Mouse (Mus musculus): ENCODE data around the gene Cdhr4. TPM values are rescaled to one million over a fixed set of nuclear protein-coding genes. Genes with fewer than 3 reads are reported as not detected.
"Not testable (repeated sequence)": the region's sequence is repeated elsewhere in the genome, so short reads cannot be mapped to it uniquely, and the experiment has no call there.

Cdhr4 gene
- total RNA-seq, 2 experiments from 2014 or later = 2.2 TPM; not detected in 1

DNA sequence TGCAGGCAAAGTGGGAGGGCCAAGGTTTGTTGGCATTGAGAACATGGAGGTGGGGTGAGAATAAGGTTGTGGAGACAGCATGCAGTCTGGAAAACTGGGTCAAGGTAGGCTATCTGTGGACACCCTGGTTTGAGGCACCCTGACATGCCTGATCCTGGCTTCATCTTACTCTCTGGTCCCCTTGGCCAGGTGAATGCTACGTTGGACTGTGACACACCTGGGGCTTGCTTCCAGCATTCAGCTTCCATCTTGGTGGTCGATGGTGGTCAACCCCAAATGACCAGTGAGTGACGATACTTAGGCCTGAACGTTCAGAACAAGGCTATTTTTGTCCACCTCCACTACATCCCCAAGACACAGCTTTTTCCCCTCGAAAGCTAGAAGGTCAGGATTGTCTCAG, 3.8 kb downstream of the Cdhr4 start, which contains the start of gene Gm20662:
Gene Gm20662, plus strand, starts transcription at position 301 of the 400 bp plus-strand sequence.
- intact Hi-C loops (cut with DNase I) = no loop called here
- no peak for DNase-seq (ENCODE audit: extremely low spot score in 1 of 2, low spot score in 2 of 2)

DNA sequence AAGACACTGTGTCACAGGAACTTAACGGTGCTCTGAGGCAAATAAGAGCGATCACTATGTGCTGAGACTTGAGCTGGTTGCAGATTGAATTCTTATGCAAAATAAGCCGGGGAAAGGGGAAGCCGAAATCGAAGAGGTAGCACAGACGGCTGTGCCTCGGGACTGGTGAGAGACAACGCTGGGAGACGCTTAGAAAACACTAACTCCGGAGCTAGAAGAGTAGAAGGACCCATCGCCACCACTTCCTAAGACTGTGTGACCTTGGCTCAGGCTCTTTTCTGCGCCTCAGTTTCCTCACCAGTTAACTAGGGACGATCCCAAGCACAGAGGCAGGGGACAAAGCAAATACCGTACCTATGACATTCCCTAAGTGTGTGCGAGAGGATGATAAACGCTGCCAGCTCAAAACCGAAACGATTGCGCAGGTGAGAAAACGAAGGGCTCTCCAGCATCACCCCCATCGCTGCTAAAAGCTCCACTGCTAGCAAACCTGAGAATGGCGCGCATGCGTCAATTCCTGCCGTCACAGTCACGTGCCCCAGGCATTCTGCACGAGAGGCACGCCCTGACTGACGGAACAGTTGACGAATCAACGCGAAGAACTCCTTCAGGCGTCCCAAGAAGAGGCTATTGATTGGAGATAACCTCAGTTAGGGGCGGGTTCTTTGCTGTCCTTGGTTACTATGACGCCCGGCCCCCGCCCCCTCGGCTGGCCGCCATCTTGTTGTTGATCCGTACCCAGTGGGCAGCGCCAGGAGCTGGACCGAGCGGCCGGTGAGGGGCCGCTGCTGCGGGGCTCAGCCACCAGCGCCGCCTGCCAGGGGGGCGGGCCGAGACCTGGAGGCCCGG, 9.8 kb downstream of the Cdhr4 start, which contains the start of gene Ip6k1:
Gene Ip6k1, plus strand, starts transcription at position 580 of the 849 bp plus-strand sequence.
- DNase-seq (ENCODE audit: extremely low spot score in 1 of 2, low spot score in 2 of 2) = peak; percentile 100
- intact Hi-C loops (cut with DNase I) = no loop called here

DNA sequence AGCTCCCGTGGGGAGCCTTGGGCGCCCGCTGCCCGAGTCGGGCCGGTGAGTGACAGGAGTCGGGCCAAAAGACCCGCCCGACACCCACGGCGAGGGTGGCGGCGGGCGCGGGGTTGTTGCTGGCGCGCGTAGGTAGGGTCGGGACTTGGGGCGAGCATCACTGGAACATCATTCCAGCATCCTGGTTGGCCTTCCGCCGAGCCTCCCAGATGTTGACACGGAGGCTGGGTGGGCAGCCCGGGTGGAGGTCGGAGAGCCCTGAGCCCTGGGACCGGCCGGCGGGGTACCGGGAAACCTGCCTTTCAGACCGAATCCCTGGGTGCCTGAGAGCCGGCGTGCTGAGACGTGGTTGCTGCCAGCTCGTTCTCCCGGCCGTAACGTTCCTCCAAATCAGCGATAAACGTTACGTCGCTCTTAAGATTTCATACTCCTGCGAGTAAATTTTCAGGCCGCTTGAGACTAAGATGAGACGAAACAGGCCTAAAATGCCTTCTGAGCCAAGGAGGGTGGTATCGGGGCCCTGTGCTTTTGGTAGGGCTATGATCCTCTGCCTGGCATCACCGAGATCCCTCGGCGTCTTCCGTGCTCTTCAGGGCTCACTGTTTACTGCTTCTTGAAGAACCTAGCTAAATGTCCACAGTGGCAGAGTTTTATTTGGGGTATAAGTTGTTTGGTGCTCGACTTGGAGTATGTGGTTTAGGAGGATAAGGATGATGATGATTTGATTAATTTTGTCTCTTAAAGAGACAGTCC, 10.7 kb downstream of the Cdhr4 start:
- DNase-seq (ENCODE audit: extremely low spot score in 1 of 2, low spot score in 2 of 2) = peak in 1 of 2 experiments; percentile 34
- intact Hi-C loops (cut with DNase I) = no loop called here

DNA sequence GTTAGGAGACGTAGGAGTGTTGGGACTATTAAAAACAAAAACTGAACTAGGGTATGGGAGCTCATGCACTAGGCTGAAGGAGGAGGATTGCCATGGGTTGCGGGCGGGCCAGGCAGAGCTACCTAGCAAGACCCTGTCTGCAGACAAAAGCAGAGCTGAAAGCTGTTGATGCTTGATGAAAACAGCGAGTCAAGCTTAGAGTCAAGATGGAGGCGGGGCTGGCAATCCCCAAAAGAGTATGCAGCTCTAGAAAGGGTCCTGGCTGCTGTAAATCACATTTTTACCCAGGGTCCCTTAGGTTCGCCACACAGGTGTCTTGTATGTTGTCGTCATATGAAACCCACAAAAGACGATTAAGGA, 11.2 kb downstream of the Cdhr4 start:
- peak in 1 of 2 experiments; percentile 33 for DNase-seq (ENCODE audit: extremely low spot score in 1 of 2, low spot score in 2 of 2)
- intact Hi-C loops (cut with DNase I) = no loop called here

DNA sequence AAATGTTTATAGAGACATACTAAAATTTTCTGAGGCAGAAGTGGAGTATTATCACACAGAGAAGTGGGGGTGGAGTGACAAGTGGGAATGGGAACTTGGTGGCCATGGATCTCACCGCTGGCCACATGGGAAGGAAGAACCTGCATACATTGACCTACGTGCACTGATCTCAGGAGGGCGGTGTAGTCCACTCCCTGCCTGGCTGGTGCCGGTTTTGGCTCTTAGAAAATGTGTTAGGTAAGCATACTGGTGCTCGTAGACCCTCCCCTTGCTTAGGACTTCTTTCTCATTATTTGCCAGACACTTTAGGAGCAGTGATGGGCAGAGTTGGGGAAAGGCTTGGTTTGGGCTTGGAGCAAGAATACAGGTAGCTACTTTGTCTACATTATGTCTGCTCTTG, 15.7 kb downstream of the Cdhr4 start:
- intact Hi-C loops (cut with DNase I) = no loop called here

DNA sequence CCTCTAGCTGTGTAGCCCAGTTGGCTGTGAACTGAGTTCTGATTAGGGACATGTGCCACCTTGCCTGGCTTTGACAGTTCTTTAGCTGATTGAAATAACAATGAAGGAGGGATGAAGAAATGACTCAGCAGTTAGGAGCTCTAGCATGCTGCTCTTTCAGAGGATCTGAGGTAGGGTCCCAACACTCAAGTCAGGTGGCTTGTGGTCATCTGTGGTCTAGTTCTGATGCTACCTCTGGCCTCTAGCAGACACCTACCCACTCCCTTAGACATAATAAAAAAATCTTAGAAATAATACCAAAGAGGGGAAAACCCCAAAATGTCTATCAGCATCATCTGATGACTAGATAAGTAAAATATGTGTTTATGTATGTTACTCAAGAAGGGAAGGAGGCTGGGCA, 18.1 kb downstream of the Cdhr4 start:
- DNase-seq (ENCODE audit: extremely low spot score in 1 of 2, low spot score in 2 of 2) = no peak

More for the DNA sequence above, 15.7 kb downstream of the Cdhr4 start:
- DNase-seq (ENCODE audit: extremely low spot score in 1 of 2, low spot score in 2 of 2) = no peak

GRCm38 (mm10) chr9:108013577-108013976, 21.3 kb downstream of the Cdhr4 start:
- DNase-seq (ENCODE audit: extremely low spot score in 1 of 2, low spot score in 2 of 2); intact Hi-C loops (cut with DNase I): not testable (repeated sequence)

More for the DNA sequence above, 18.1 kb downstream of the Cdhr4 start:
- intact Hi-C loops (cut with DNase I) = no loop called here

DNA sequence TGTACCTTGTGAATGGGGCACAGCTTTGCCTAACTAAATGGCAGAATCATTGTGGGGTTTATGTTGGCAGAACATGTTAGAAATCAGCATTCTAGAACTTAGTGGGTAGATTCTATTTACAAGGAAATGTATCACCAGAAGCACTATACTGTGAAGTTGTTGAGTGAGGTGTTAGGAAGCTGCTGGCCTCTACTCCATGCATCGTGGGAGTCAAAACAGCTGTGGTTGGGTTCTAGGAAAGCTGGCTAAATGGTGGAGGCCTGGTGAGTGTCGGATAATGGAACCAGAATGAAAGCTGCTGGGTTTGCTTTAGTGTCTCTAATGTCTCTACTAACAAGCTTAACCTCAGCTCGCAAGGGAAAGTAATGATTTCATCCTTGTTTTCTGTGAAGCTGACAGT, 24.8 kb downstream of the Cdhr4 start:
- DNase-seq (ENCODE audit: extremely low spot score in 1 of 2, low spot score in 2 of 2) = no peak
- intact Hi-C loops (cut with DNase I) = no loop called here

GRCm38 (mm10) chr9:108020741-108021140, 28.4 kb downstream of the Cdhr4 start:
- intact Hi-C loops (cut with DNase I) = no loop called here
- no peak for DNase-seq (ENCODE audit: extremely low spot score in 1 of 2, low spot score in 2 of 2)

DNA sequence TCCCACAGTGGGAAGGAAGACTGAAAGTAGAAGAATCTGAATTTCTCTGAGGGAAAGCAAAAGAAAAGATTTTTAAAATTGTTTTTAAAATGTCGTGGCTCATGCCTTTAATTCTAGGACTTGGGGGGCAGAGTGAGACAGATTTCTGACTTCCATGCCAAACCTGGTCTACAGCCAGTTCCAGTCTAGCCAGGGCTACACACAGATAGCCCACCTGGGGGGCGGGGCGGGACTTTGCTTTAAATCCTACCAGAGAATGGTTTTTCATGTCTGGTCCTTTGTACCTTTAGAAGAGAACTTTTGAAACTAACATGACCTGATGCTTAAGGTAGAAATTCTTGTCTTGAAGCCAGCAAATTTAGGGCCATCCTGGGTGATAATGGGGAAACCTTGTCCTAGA, 30.9 kb downstream of the Cdhr4 start:
- intact Hi-C loops (cut with DNase I) = no loop called here

GRCm38 (mm10) chr9:108026584-108026983, 34.3 kb downstream of the Cdhr4 start:
- intact Hi-C loops (cut with DNase I) = no loop called here

More for the DNA sequence above, 30.9 kb downstream of the Cdhr4 start:
- no peak for DNase-seq (ENCODE audit: extremely low spot score in 1 of 2, low spot score in 2 of 2)

GRCm38 (mm10) chr9:108027867-108028266, 35.6 kb downstream of the Cdhr4 start:
- no peak for DNase-seq (ENCODE audit: extremely low spot score in 1 of 2, low spot score in 2 of 2)
- intact Hi-C loops (cut with DNase I) = no loop called here

More at GRCm38 (mm10) chr9:108026584-108026983, 34.3 kb downstream of the Cdhr4 start:
- no peak for DNase-seq (ENCODE audit: extremely low spot score in 1 of 2, low spot score in 2 of 2)

- DNase-seq (ENCODE audit: extremely low spot score in 1 of 2, low spot score in 2 of 2) = no peak
- intact Hi-C loops (cut with DNase I) = no loop called here
Observed at GRCm38 (mm10) chr9:108032126-108032525, 39.8 kb downstream of the Cdhr4 start.

GRCm38 (mm10) chr9:108035331-108036156, 43.2 kb downstream of the Cdhr4 start:
- intact Hi-C loops (cut with DNase I) = no loop called here
- no peak for DNase-seq (ENCODE audit: extremely low spot score in 1 of 2, low spot score in 2 of 2)

DNA sequence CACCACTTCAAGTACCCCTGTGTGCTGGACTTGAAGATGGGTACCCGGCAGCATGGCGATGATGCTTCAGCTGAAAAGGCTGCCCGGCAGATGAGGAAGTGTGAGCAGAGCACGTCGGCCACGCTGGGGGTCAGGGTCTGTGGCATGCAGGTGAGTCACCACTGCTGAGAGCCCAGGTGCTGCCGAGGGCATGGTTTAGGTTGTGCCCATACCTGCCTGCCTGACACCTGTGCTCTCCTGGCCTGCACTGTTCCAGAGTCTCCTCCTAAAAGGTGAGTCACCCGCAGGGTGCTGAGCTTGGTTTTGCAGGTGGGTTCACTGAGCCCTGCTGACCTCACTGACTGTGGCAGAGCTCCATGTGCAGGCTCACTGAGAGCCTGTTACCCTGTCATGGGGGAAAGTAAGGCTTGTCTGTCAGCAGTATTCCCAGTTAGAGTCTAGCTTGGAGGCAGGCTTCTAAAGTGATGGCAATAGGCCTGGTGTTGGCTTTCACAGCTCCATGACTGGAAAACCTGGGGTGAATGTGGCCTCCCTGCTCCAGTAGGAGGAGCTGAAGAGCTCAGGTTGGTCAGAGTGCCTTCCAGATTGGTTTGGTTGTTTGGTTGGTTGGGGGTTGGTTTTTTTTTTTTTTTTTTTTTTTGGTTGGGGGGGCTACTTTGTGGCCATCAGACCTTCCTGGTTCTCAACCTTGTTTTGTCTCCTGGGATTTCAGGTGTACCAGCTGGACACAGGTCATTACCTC, 52.6 kb downstream of the Cdhr4 start:
- DNase-seq (ENCODE audit: extremely low spot score in 1 of 2, low spot score in 2 of 2) = no peak
- intact Hi-C loops (cut with DNase I) = loop anchor here (5.0 kb wide), 1 partner anchor 143 kb away; no protein-coding TSS in a partner anchor

DNA sequence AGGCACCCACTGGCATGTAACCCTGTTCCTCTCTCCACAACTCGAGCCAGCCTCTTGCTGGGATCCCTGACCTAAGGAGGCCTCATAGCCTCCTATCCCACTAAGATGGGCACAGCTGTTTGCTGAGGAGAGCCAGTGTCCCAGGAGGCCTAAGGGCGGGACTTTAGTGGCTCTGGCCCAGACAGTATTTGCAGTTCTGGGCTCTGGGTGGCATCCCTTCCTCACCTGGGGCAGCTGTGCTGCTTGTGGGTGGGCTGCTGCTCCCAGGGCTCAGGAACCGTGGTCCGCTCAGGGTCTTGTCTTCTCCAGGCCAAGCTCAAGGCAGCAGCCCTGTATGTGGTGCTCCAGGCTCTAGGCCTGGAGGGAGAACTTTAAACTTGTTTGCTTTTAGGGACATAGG, 54.3 kb downstream of the Cdhr4 start:
- intact Hi-C loops (cut with DNase I) = loop anchor here (5.0 kb wide), 1 partner anchor 144 kb away; no protein-coding TSS in a partner anchor
- DNase-seq (ENCODE audit: extremely low spot score in 1 of 2, low spot score in 2 of 2) = no peak

- intact Hi-C loops (cut with DNase I) = loop anchor here (5.0 kb wide), 1 partner anchor 146 kb away; no protein-coding TSS in a partner anchor
- no peak for DNase-seq (ENCODE audit: extremely low spot score in 1 of 2, low spot score in 2 of 2)
Observed at GRCm38 (mm10) chr9:108047601-108048565, 55.6 kb downstream of the Cdhr4 start.
